9 mouse cellular contexts compared by ENCODE assay signal in genomic region chr4:82399406-82400380, GRCm38 (mm10).
DNase-seq lines count a peak whose midpoint lies in the region; ATAC-seq and TF ChIP-seq lines count a peak whose summit lies in the region.
"Had no signal": no experiment of that assay in that cellular context is flagged by ENCODE, and none has a peak within 500 bp of the region (broad histone marks: within the 10 kb centered on the region; RNA-seq: fewer than 3 reads in every experiment).

No protein-coding gene starts in this region.

- H3K4me3 ChIP-seq in heart, adult 2 months: no peak overlapping the region
- no peak overlapping the region for H3K4me3 ChIP-seq in midbrain, embryonic 14.5 days (replicated peaks; ENCODE audit: low read depth, low read length)

- 12% methylated on average over 11 of the region's 11 CpGs for WGBS in heart, adult 2 months
- WGBS in midbrain, embryonic 14.5 days: 56% methylated on average over 11 of the region's 11 CpGs

- no peak for ATAC-seq in midbrain, embryonic 14.5 days (ENCODE audit: low FRiP score, low TSS enrichment)

- H3K36me3 ChIP-seq in heart, adult 2 months (ENCODE audit: control insufficient read depth, insufficient read depth, low read length): peaks cover 32% of the 10 kb centered on the region
- H3K36me3 ChIP-seq in midbrain, embryonic 14.5 days (ENCODE audit: control insufficient read depth, insufficient read depth, low read length): no peaks in the 10 kb centered on the region

- peak overlapping the region; percentile 18; the same call in 1 of the 2 replicates for H3K9ac ChIP-seq in heart, adult 2 months (ENCODE audit: low read depth, low read length)
- no peak overlapping the region for H3K9ac ChIP-seq in midbrain, embryonic 14.5 days (replicated peaks; ENCODE audit: low read length)

- 0 out of 2 replicates have a peak, but pooled peaks have one; percentile 25 for TF ChIP-seq POLR2A in heart, adult 2 months (IDR thresholded peaks at IDR 0.05; ENCODE audit: insufficient read depth, low read depth, low read length)

- H3K9me3 ChIP-seq in midbrain, embryonic 14.5 days (ENCODE audit: control insufficient read depth, low read length): no peaks in the 10 kb centered on the region

- no peaks in the 10 kb centered on the region for H3K27me3 ChIP-seq in heart, adult 2 months (ENCODE audit: control insufficient read depth, insufficient read depth, low read length)
- H3K27me3 ChIP-seq in midbrain, embryonic 14.5 days (ENCODE audit: control insufficient read depth, insufficient read depth, low read length): no peaks in the 10 kb centered on the region
- H3K27me3 ChIP-seq: megakaryocyte, embryonic 14.5 days had no signal

- H3K79me2 ChIP-seq in heart, adult 2 months (replicated peaks; ENCODE audit: control insufficient read depth, insufficient read depth, low read length): peaks cover 4% of the 10 kb centered on the region

- intact Hi-C loops in heart, adult 2 months (cut with DNase I): loop anchor here (2.0 to 10.0 kb wide), 5 partner anchors 35 to 835 kb away; no protein-coding TSS in a partner anchor

- TF ChIP-seq CTCF in heart, adult 2 months (IDR thresholded peaks at IDR 0.05): no peak

- peak; percentile 8 to 29 for DNase-seq in spleen, postnatal 36 days (ENCODE audit: low spot score in 2 of 2)
- DNase-seq in spleen, postnatal 10 days (ENCODE audit: low spot score in 2 of 2): no peak
- peak; percentile 91 to 95 for DNase-seq in cerebellum, postnatal 14 days
- DNase-seq in heart, adult 2 months: peak; percentile 67 to 87
- peak; percentile 93 for DNase-seq in kidney, adult 9 months
- peak; percentile 42 for DNase-seq in midbrain, embryonic 14.5 days
- DNase-seq in spleen, postnatal 4 days (ENCODE audit: low spot score in 2 of 2): no peak
- no peak for DNase-seq in right cerebral cortex, postnatal 25 days

- TF ChIP-seq EP300 in heart, adult 2 months (IDR thresholded peaks at IDR 0.05; ENCODE audit: insufficient read depth, low read depth, low read length): peak; percentile 95

- H3K4me2 ChIP-seq in midbrain, embryonic 14.5 days (ENCODE audit: low read length): no peak overlapping the region

- peaks cover 35% of the 10 kb centered on the region for H3K4me1 ChIP-seq in heart, adult 2 months (ENCODE audit: control insufficient read depth, insufficient read depth, low read length)
- peaks cover 24% of the 10 kb centered on the region for H3K4me1 ChIP-seq in midbrain, embryonic 14.5 days (ENCODE audit: control insufficient read depth, insufficient read depth, low read length)
- H3K4me1 ChIP-seq: megakaryocyte, embryonic 14.5 days had no signal

- H3K27ac ChIP-seq in heart, adult 2 months: peak overlapping the region; percentile 48
- peak overlapping the region; percentile 38 for H3K27ac ChIP-seq in midbrain, embryonic 14.5 days (replicated peaks; ENCODE audit: low read depth, low read length)

Comparison
In these comparisons a context has a peak if more than half of its experiments do, and no peak if none do; other contexts are left out.
1. DNase-seq: peak in spleen, postnatal 36 days (2 of 2), cerebellum, postnatal 14 days (2 of 2), heart, adult 2 months (2 of 2), kidney, adult 9 months (single experiment) and midbrain, embryonic 14.5 days (single experiment); none in spleen, postnatal 10 days (0 of 2), spleen, postnatal 4 days (0 of 2) and right cerebral cortex, postnatal 25 days (single experiment).